Mouse (Mus musculus) central nervous system, embryonic 11.5 days (tissue): ENCODE measurements around the gene Prcd. TPM values are rescaled to one million over a fixed set of nuclear protein-coding genes. Genes with fewer than 3 reads are reported as not detected.

Experiments used
- polyA plus RNA-seq: library from polyadenylated mRNA; depleted of rRNA; stranded (reverse); fragments of >200 nt; gene quantifications from 2 replicates; pipeline ENCODE4 v1.2.3, GENCODE M21; 2012; rRNA removed

The Prcd gene
- 0.23 and 0.32 TPM in 2 replicates for polyA plus RNA-seq

GRCm38 (mm10) chr11:116653234-116653633, at the start of gene Prcd:
Gene Prcd (plus strand): TSS chr11:116653534.

GRCm38 (mm10) chr11:116626299-116627071, 26.8 kb upstream of the Prcd start, which contains the start of gene Rhbdf2:
Gene Rhbdf2 (minus strand): TSS chr11:116627019.

GRCm38 (mm10) chr11:116654255-116654821, 1.0 kb downstream of the Prcd start, which contains the start of gene Cygb:
Gene Cygb (minus strand): TSS chr11:116654313.

Other genes starting within 250 kb of the Prcd start
- 16.4 and 30.4 TPM in 2 replicates for gene Rnf157, start 240.5 kb upstream of the Prcd start, polyA plus RNA-seq
- gene Ubald2, start 219.4 kb upstream of the Prcd start, polyA plus RNA-seq, result 91.3 and 135 TPM in 2 replicates
- 0.12 and 0.14 TPM in 2 replicates for gene Qrich2, start 187.3 kb upstream of the Prcd start, polyA plus RNA-seq
- gene Prpsap1, start 159.3 kb upstream of the Prcd start, polyA plus RNA-seq, result 106 and 131 TPM in 2 replicates
- 7.0 and 10.9 TPM in 2 replicates for gene Sphk1, start 122.6 kb upstream of the Prcd start, polyA plus RNA-seq
- 34.7 and 36.3 TPM in 2 replicates for gene Ube2o, start 72.1 kb upstream of the Prcd start, polyA plus RNA-seq
- gene Aanat, start 67.1 kb upstream of the Prcd start, polyA plus RNA-seq, result 0.18 and 0.27 TPM in 2 replicates
- 2.6 and 6.7 TPM in 2 replicates for gene Rhbdf2, start 26.5 kb upstream of the Prcd start, polyA plus RNA-seq
- gene Cygb, start 779 bp downstream of the Prcd start, polyA plus RNA-seq, result 2.0 and 3.7 TPM in 2 replicates
- gene St6galnac1, start 122.0 kb downstream of the Prcd start, polyA plus RNA-seq, result not detected in 2 replicates
- gene Mxra7, start 174.5 kb downstream of the Prcd start, polyA plus RNA-seq, result 32.4 and 66.0 TPM in 2 replicates
- gene Mettl23, start 189.7 kb downstream of the Prcd start, polyA plus RNA-seq, result 28.8 and 42.8 TPM in 2 replicates
- 52.1 and 68.8 TPM in 2 replicates for gene Jmjd6, start 189.9 kb downstream of the Prcd start, polyA plus RNA-seq
- gene Mfsd11, start 198.9 kb downstream of the Prcd start, polyA plus RNA-seq, result 21.2 and 25.2 TPM in 2 replicates
- gene Srsf2, start 199.6 kb downstream of the Prcd start, polyA plus RNA-seq, result 737 and 742 TPM in 2 replicates